Mouse (Mus musculus) limb, embryonic 11.5 days (tissue): ENCODE measurements around the gene Cpa2. TPM values are rescaled to one million over a fixed set of nuclear protein-coding genes. Genes with fewer than 3 reads are reported as not detected.

Experiments
- ATAC-seq: fragments of 200-750 bp; cut with Nextera tagmentation; 2 replicates; pipeline ENCODE4 v1.8.0; 2017; ENCODE audit warnings: low read depth; ENCODE audit not compliant: insufficient number of reproducible peaks, low FRiP score, low TSS enrichment
- DNase-seq: peaks from one replicate; pipeline ENCODE4 v3.0.0-alpha.2; 2015; ENCODE audit warnings: low spot score
- H3K27ac ChIP-seq: fragments of 300-500 bp; sonication (generic); replicated peaks from 2 replicates; pipeline ENCODE4 v1.5.1; 2014; ENCODE audit warnings: low read depth, mild to moderate bottlenecking, low read length
- H3K27me3 ChIP-seq: fragments of 300-500 bp; sonication (generic); 2 replicates; pipeline ENCODE4 v1.6.1; 2014; ENCODE audit warnings: mild to moderate bottlenecking, low read length, mixed read lengths; ENCODE audit not compliant: control insufficient read depth, insufficient read depth
- H3K36me3 ChIP-seq: fragments of 300-500 bp; sonication (generic); 2 replicates; pipeline ENCODE4 v1.6.1; 2014; ENCODE audit warnings: mild to moderate bottlenecking, low read length, moderate library complexity, mixed read lengths; ENCODE audit not compliant: control insufficient read depth, insufficient read depth
- H3K4me1 ChIP-seq: fragments of 300-500 bp; sonication (generic); 2 replicates; pipeline ENCODE4 v1.6.1; 2014; ENCODE audit warnings: low read length, mixed read lengths; ENCODE audit not compliant: control insufficient read depth, insufficient read depth
- H3K4me2 ChIP-seq: fragments of 300-500 bp; sonication (generic); 2 replicates; pipeline ENCODE4 v1.6.1; 2014; ENCODE audit warnings: low read depth, mild to moderate bottlenecking, moderate library complexity; ENCODE audit not compliant: severe bottlenecking
- H3K4me3 ChIP-seq: fragments of 300-500 bp; sonication (generic); 2 replicates; pipeline ENCODE4 v1.5.1; 2014; ENCODE audit warnings: low read depth, low read length
- H3K9ac ChIP-seq: fragments of 300-500 bp; sonication (generic); 2 replicates; pipeline ENCODE4 v1.6.1; 2014; ENCODE audit warnings: mild to moderate bottlenecking, low read length
- H3K9me3 ChIP-seq: fragments of 300-500 bp; sonication (generic); 2 replicates; pipeline ENCODE4 v1.6.1; 2016; ENCODE audit warnings: low read length; ENCODE audit not compliant: control insufficient read depth
- WGBS: fragments of 180-500 bp; shearing (Covaris S2); extraction: QIAGEN DNeasy Blood & Tissue Kit; methylation state at CpG from one replicate; pipeline ENCODE4 v1.1.7; 2014; 5-methylcytosine and 5-hydroxymethylcytosine counted together
- polyA plus RNA-seq: library from polyadenylated mRNA; unstranded; fragments of >200 nt; fragmentation: Nextera tagmentation; extraction: Ambion mirVana; gene quantifications from 2 replicates; pipeline ENCODE4 v1.2.1, GENCODE M21; 2014

The Cpa2 gene
- 89.6 and 94.4 TPM in 2 replicates for polyA plus RNA-seq

- Histone ChIP-seq H3K36me3 (no peaks in the 10 kb centered on the region), H3K9ac (no peak within 1 kb of the TSS; the same call in 1 of the 2 replicates), H3K4me3 (no peak within 1 kb of the TSS), H3K27ac (peak within 1 kb of the TSS; percentile 96), H3K9me3 (no peaks in the 10 kb centered on the region), H3K4me1 (peaks cover 54% of the 10 kb centered on the region), H3K4me2 (no peak within 1 kb of the TSS), H3K27me3 (no peaks in the 10 kb centered on the region)
- ATAC-seq = no peak
- no peak for DNase-seq
- WGBS = 42% methylated on average over 11 of the region's 11 CpGs
These were observed at the start of gene Cpa2 for GRCm38 (mm10) chr6:30541009-30541799. Cpa2 (plus strand) TSS chr6:30541582.

- no peak overlapping the region for H3K4me2 ChIP-seq
- H3K27ac ChIP-seq = no peak overlapping the region
- no peak for DNase-seq
- no peaks in the 10 kb centered on the region for H3K9me3 ChIP-seq
- WGBS = 79% methylated on average over 3 of the region's 3 CpGs
- peaks cover 29% of the 10 kb centered on the region for H3K36me3 ChIP-seq
- no peaks in the 10 kb centered on the region for H3K27me3 ChIP-seq
- no peaks in the 10 kb centered on the region for H3K4me1 ChIP-seq
- ATAC-seq = no peak
- no peak overlapping the region for H3K9ac ChIP-seq
- H3K4me3 ChIP-seq = no peak overlapping the region
These were observed 42.3 kb upstream of the Cpa2 start for GRCm38 (mm10) chr6:30499049-30499448.

GRCm38 (mm10) chr6:30508824-30509223 is 32.6 kb upstream of the Cpa2 start:
- Histone ChIP-seq H3K9me3 (no peaks in the 10 kb centered on the region), H3K36me3 (peaks cover 7% of the 10 kb centered on the region), H3K4me3 (peak overlapping the region; percentile 42), H3K27me3 (no peaks in the 10 kb centered on the region), H3K4me2 (peak overlapping the region; percentile 66), H3K4me1 (peaks cover 3% of the 10 kb centered on the region; the same call in 1 of the 2 replicates), H3K9ac (peak overlapping the region; percentile 88), H3K27ac (peak overlapping the region; percentile 98)
- DNase-seq (no peak), ATAC-seq (no peak)
- whole genome bisulfite sequencing = 5% methylated on average over 2 of the region's 2 CpGs

- ATAC-seq (peak; percentile 91), DNase-seq (peak; percentile 100)
- Histone ChIP-seq H3K4me2 (peak within 1 kb of the TSS; percentile 66), H3K27me3 (no peaks in the 10 kb centered on the region), H3K9me3 (no peaks in the 10 kb centered on the region), H3K27ac (peak within 1 kb of the TSS; percentile 98), H3K4me3 (peak within 1 kb of the TSS; percentile 42), H3K4me1 (peaks cover 3% of the 10 kb centered on the region; the same call in 1 of the 2 replicates), H3K36me3 (peaks cover 2% of the 10 kb centered on the region; the same call in 1 of the 2 replicates), H3K9ac (peak within 1 kb of the TSS; percentile 88)
- under 1% methylated on average over 37 of the region's 37 CpGs for WGBS
These were observed 31.8 kb upstream of the Cpa2 start, which contains the start of the genes Tmem209 and Ssmem1 for GRCm38 (mm10) chr6:30509265-30510239. Tmem209 (minus strand) TSS chr6:30509783. Ssmem1 (plus strand) TSS chr6:30509849.

- ATAC-seq = no peak
These were observed 31.1 kb upstream of the Cpa2 start for GRCm38 (mm10) chr6:30510291-30510690.

GRCm38 (mm10) chr6:30514242-30514641 is 27.1 kb upstream of the Cpa2 start:
- 5% methylated on average over 9 of the region's 9 CpGs for WGBS
- no peaks in the 10 kb centered on the region for H3K9me3 ChIP-seq
- H3K27ac ChIP-seq = peak overlapping the region; percentile 37
- DNase-seq (no peak), ATAC-seq (no peak)
- H3K4me3 ChIP-seq = no peak overlapping the region
- no peaks in the 10 kb centered on the region for H3K36me3 ChIP-seq
- 0 out of 2 replicates have a peak overlapping the region, but pooled peaks have one; percentile 12 for H3K9ac ChIP-seq
- 0 out of 2 replicates have a peak, but pooled peaks cover 3% of the 10 kb centered on the region for H3K4me1 ChIP-seq
- no peak overlapping the region for H3K4me2 ChIP-seq
- no peaks in the 10 kb centered on the region for H3K27me3 ChIP-seq

More at GRCm38 (mm10) chr6:30510291-30510690, 31.1 kb upstream of the Cpa2 start:
- Histone ChIP-seq H3K4me1 (peaks cover 3% of the 10 kb centered on the region; the same call in 1 of the 2 replicates), H3K4me2 (no peak overlapping the region), H3K9me3 (no peaks in the 10 kb centered on the region), H3K27ac (peak overlapping the region; percentile 98), H3K4me3 (no peak overlapping the region), H3K27me3 (no peaks in the 10 kb centered on the region), H3K36me3 (peaks cover 2% of the 10 kb centered on the region; the same call in 1 of the 2 replicates), H3K9ac (peak overlapping the region; percentile 27; the same call in 1 of the 2 replicates)
- 66% methylated on average over 5 of the region's 5 CpGs for WGBS
- peak; percentile 38 for DNase-seq

GRCm38 (mm10) chr6:30520400-30520799 is 21.0 kb upstream of the Cpa2 start:
- H3K27ac ChIP-seq = no peak overlapping the region
- no peak overlapping the region for H3K4me3 ChIP-seq
- no peak for DNase-seq
- H3K9ac ChIP-seq = no peak overlapping the region
- H3K36me3 ChIP-seq = no peaks in the 10 kb centered on the region
- peaks cover 6% of the 10 kb centered on the region; the same call in 1 of the 2 replicates for H3K4me1 ChIP-seq
- no peaks in the 10 kb centered on the region for H3K27me3 ChIP-seq
- WGBS = 73% methylated on average over 11 of the region's 11 CpGs
- 0 out of 2 replicates have a peak, but pooled peaks cover 2% of the 10 kb centered on the region for H3K9me3 ChIP-seq
- no peak overlapping the region for H3K4me2 ChIP-seq
- no peak for ATAC-seq
